Mouse (Mus musculus) midbrain, embryonic 16.5 days (tissue): ENCODE results near the gene Sergef. TPM values are rescaled to one million over a fixed set of nuclear protein-coding genes. Genes with fewer than 3 reads are reported as not detected.
A peak's percentile ranks its signal among the peaks of the same experiment; 100 is the strongest.

ENCODE experiments used
- ATAC-seq: fragments of 200-750 bp; cut with Nextera tagmentation; 2 replicates; pipeline ENCODE4 v1.8.0; 2017; ENCODE audit warnings: moderate TSS enrichment
- H3K27ac ChIP-seq: fragments of 300-500 bp; sonication (generic); 2 replicates; pipeline ENCODE4 v1.5.1; 2014; ENCODE audit warnings: mild to moderate bottlenecking, low read length, mixed read lengths
- H3K27me3 ChIP-seq: fragments of 300-500 bp; sonication (generic); 2 replicates; pipeline ENCODE4 v1.6.1; 2014; ENCODE audit warnings: low read depth, low read length, mixed read lengths; ENCODE audit not compliant: control insufficient read depth, insufficient read depth
- H3K36me3 ChIP-seq: fragments of 300-500 bp; sonication (generic); 2 replicates; pipeline ENCODE4 v1.6.1; 2014; ENCODE audit warnings: mild to moderate bottlenecking, low read length, moderate library complexity, mixed read lengths; ENCODE audit not compliant: control insufficient read depth, insufficient read depth
- H3K4me1 ChIP-seq: fragments of 300-500 bp; sonication (generic); 2 replicates; pipeline ENCODE4 v1.6.1; 2014; ENCODE audit warnings: mild to moderate bottlenecking, low read length, mixed read lengths; ENCODE audit not compliant: control insufficient read depth, insufficient read depth
- H3K4me2 ChIP-seq: fragments of 300-500 bp; sonication (generic); 2 replicates; pipeline ENCODE4 v1.6.1; 2014; ENCODE audit warnings: mild to moderate bottlenecking, low read length, mixed read lengths
- H3K4me3 ChIP-seq: fragments of 300-500 bp; sonication (generic); 2 replicates; pipeline ENCODE4 v1.5.1; 2014; ENCODE audit warnings: low read depth, mild to moderate bottlenecking, low read length, moderate library complexity, mixed read lengths
- H3K9ac ChIP-seq: fragments of 300-500 bp; sonication (generic); 2 replicates; pipeline ENCODE4 v1.6.1; 2014; ENCODE audit warnings: low read depth, low read length, mixed read lengths
- H3K9me3 ChIP-seq: fragments of 300-500 bp; sonication (generic); replicated peaks from 2 replicates; pipeline ENCODE4 v1.6.1; 2014; ENCODE audit warnings: mild to moderate bottlenecking, low read length, mixed read lengths; ENCODE audit not compliant: control insufficient read depth, poor library complexity, severe bottlenecking
- WGBS: fragments of 180-500 bp; shearing (Covaris S2); extraction: QIAGEN DNeasy Blood & Tissue Kit; methylation state at CpG from one replicate; pipeline ENCODE4 v1.1.7; 2014; 5-methylcytosine and 5-hydroxymethylcytosine counted together
- polyA plus RNA-seq: library from polyadenylated mRNA; unstranded; fragments of >200 nt; fragmentation: Nextera tagmentation; extraction: Ambion mirVana; gene quantifications from 2 replicates; pipeline ENCODE4 v1.2.1, GENCODE M21; 2015

The Sergef gene
- polyA plus RNA-seq, 1 experiment from 2014 or later = 45.8 TPM

- Histone ChIP-seq H3K27me3 (no peaks in the 10 kb centered on the region), H3K4me3 (no peak overlapping the region), H3K4me1 (0 out of 2 replicates have a peak, but pooled peaks cover 3% of the 10 kb centered on the region), H3K9ac (no peak overlapping the region), H3K4me2 (no peak overlapping the region), H3K36me3 (no peaks in the 10 kb centered on the region), H3K9me3 (no peaks in the 10 kb centered on the region), H3K27ac (no peak overlapping the region)
- no peak for ATAC-seq
- WGBS = 63% methylated on average over 4 of the region's 4 CpGs
Measured at GRCm38 (mm10) chr7:46546539-46546938, 93.1 kb downstream of the Sergef start.

GRCm38 (mm10) chr7:46544195-46544641 is 95.4 kb downstream of the Sergef start:
- Histone ChIP-seq H3K9ac (no peak overlapping the region; the same call in 1 of the 2 replicates), H3K9me3 (no peaks in the 10 kb centered on the region), H3K36me3 (no peaks in the 10 kb centered on the region), H3K4me1 (0 out of 2 replicates have a peak, but pooled peaks cover 3% of the 10 kb centered on the region), H3K4me2 (no peak overlapping the region), H3K4me3 (no peak overlapping the region), H3K27ac (no peak overlapping the region), H3K27me3 (no peaks in the 10 kb centered on the region)
- 72% methylated on average over 12 of the region's 12 CpGs for WGBS
- ATAC-seq = peak; percentile 71; the same call in 1 of the 2 replicates

GRCm38 (mm10) chr7:46542117-46542516 is 97.5 kb downstream of the Sergef start:
- no peaks in the 10 kb centered on the region for H3K36me3 ChIP-seq
- ATAC-seq = no peak
- 0 out of 2 replicates have a peak, but pooled peaks cover 3% of the 10 kb centered on the region for H3K4me1 ChIP-seq
- H3K27me3 ChIP-seq = no peaks in the 10 kb centered on the region
- H3K4me2 ChIP-seq = no peak overlapping the region
- no peak overlapping the region for H3K9ac ChIP-seq
- no peak overlapping the region for H3K4me3 ChIP-seq
- no peaks in the 10 kb centered on the region for H3K9me3 ChIP-seq
- H3K27ac ChIP-seq = no peak overlapping the region
- 92% methylated on average over 3 of the region's 3 CpGs for WGBS

GRCm38 (mm10) chr7:46540616-46541015 is 99.0 kb downstream of the Sergef start:
- Histone ChIP-seq H3K4me2 (no peak overlapping the region), H3K27ac (no peak overlapping the region)
- WGBS = 70% methylated on average over 1 of the region's 1 CpGs

GRCm38 (mm10) chr7:46536456-46537097 is 103.0 kb downstream of the Sergef start:
- Histone ChIP-seq H3K27me3 (no peaks in the 10 kb centered on the region), H3K4me3 (no peak overlapping the region), H3K27ac (peak overlapping the region; percentile 54), H3K4me1 (peaks cover 22% of the 10 kb centered on the region), H3K36me3 (no peaks in the 10 kb centered on the region), H3K9me3 (no peaks in the 10 kb centered on the region), H3K9ac (no peak overlapping the region), H3K4me2 (no peak overlapping the region)
- 88% methylated on average over 9 of the region's 9 CpGs for WGBS
- no peak for ATAC-seq

More at GRCm38 (mm10) chr7:46540616-46541015, 99.0 kb downstream of the Sergef start:
- Histone ChIP-seq H3K9ac (no peak overlapping the region), H3K4me1 (peaks cover 14% of the 10 kb centered on the region), H3K4me3 (no peak overlapping the region), H3K27me3 (no peaks in the 10 kb centered on the region), H3K36me3 (no peaks in the 10 kb centered on the region), H3K9me3 (no peaks in the 10 kb centered on the region)
- no peak for ATAC-seq

- 5% methylated on average over 10 of the region's 10 CpGs for WGBS
- peak overlapping the region; percentile 87 for H3K27ac ChIP-seq
Measured at GRCm38 (mm10) chr7:46535429-46535799, 104.2 kb downstream of the Sergef start.

GRCm38 (mm10) chr7:46534767-46535428 is 104.7 kb downstream of the Sergef start:
- H3K9ac ChIP-seq = peak overlapping the region; percentile 31
- H3K36me3 ChIP-seq = no peaks in the 10 kb centered on the region
- no peak overlapping the region for H3K4me3 ChIP-seq
- ATAC-seq = peak; percentile 36; the same call in 1 of the 2 replicates
- peak overlapping the region; percentile 87 for H3K27ac ChIP-seq
- WGBS = 77% methylated on average over 11 of the region's 11 CpGs
- H3K9me3 ChIP-seq = no peaks in the 10 kb centered on the region
- no peaks in the 10 kb centered on the region for H3K27me3 ChIP-seq
- H3K4me2 ChIP-seq = peak overlapping the region; percentile 37; the same call in 1 of the 2 replicates
- peaks cover 24% of the 10 kb centered on the region for H3K4me1 ChIP-seq

More at GRCm38 (mm10) chr7:46535429-46535799, 104.2 kb downstream of the Sergef start:
- Histone ChIP-seq H3K4me3 (no peak overlapping the region), H3K4me1 (peaks cover 22% of the 10 kb centered on the region), H3K9ac (peak overlapping the region; percentile 31), H3K27me3 (no peaks in the 10 kb centered on the region), H3K9me3 (no peaks in the 10 kb centered on the region), H3K4me2 (peak overlapping the region; percentile 37), H3K36me3 (no peaks in the 10 kb centered on the region)
- ATAC-seq = peak; percentile 95

GRCm38 (mm10) chr7:46533518-46533917 is 106.1 kb downstream of the Sergef start:
- no peak for ATAC-seq
- Histone ChIP-seq H3K27me3 (no peaks in the 10 kb centered on the region), H3K36me3 (no peaks in the 10 kb centered on the region), H3K4me2 (no peak overlapping the region), H3K4me1 (peaks cover 28% of the 10 kb centered on the region), H3K9me3 (no peaks in the 10 kb centered on the region), H3K9ac (no peak overlapping the region), H3K4me3 (no peak overlapping the region), H3K27ac (no peak overlapping the region)
- 82% methylated on average over 11 of the region's 11 CpGs for WGBS

GRCm38 (mm10) chr7:46531345-46531744 is 108.3 kb downstream of the Sergef start:
- Histone ChIP-seq H3K4me2 (no peak overlapping the region), H3K9ac (no peak overlapping the region), H3K27ac (no peak overlapping the region), H3K4me3 (no peak overlapping the region), H3K4me1 (peaks cover 24% of the 10 kb centered on the region), H3K9me3 (no peaks in the 10 kb centered on the region), H3K36me3 (no peaks in the 10 kb centered on the region), H3K27me3 (no peaks in the 10 kb centered on the region)
- ATAC-seq = no peak
- 82% methylated on average over 5 of the region's 5 CpGs for WGBS
